Mouse (Mus musculus) heart, postnatal 0 days (tissue): ENCODE results near the gene Slain2. TPM values are rescaled to one million over a fixed set of nuclear protein-coding genes. Genes with fewer than 3 reads are reported as not detected.

ENCODE experiments used
- ATAC-seq: fragments of 200-750 bp; cut with Nextera tagmentation; 2 replicates; pipeline ENCODE4 v1.8.0; 2017; ENCODE audit warnings: low read depth, moderate number of reproducible peaks, moderate library complexity; ENCODE audit not compliant: insufficient read depth
- DNase-seq: peaks from one replicate; pipeline ENCODE4 v3.0.0-alpha.2; 2016; ENCODE audit warnings: low spot score
- H3K27ac ChIP-seq: fragments of 300-500 bp; sonication (generic); 2 replicates; pipeline ENCODE4 v1.5.1; 2014; ENCODE audit warnings: low read depth, mild to moderate bottlenecking
- H3K27me3 ChIP-seq: fragments of 300-500 bp; sonication (generic); 2 replicates; pipeline ENCODE4 v1.6.1; 2014; ENCODE audit warnings: low read length, mixed read lengths; ENCODE audit not compliant: control insufficient read depth, insufficient read depth
- H3K36me3 ChIP-seq: fragments of 300-500 bp; sonication (generic); replicated peaks from 2 replicates; pipeline ENCODE4 v1.6.1; 2014; ENCODE audit warnings: low read length, mixed read lengths; ENCODE audit not compliant: control insufficient read depth, insufficient read depth
- H3K4me1 ChIP-seq: fragments of 300-500 bp; sonication (generic); 2 replicates; pipeline ENCODE4 v1.6.1; 2014; ENCODE audit warnings: antibody characterized with exemption; ENCODE audit not compliant: control insufficient read depth, insufficient read depth
- H3K4me2 ChIP-seq: fragments of 300-500 bp; sonication (generic); 2 replicates; pipeline ENCODE4 v1.6.1; 2014; ENCODE audit warnings: low read depth, mild to moderate bottlenecking, low read length, moderate library complexity
- H3K4me3 ChIP-seq: fragments of 300-500 bp; sonication (generic); 2 replicates; pipeline ENCODE4 v1.5.1; 2014; ENCODE audit warnings: low read depth, low read length
- H3K9ac ChIP-seq: fragments of 300-500 bp; sonication (generic); replicated peaks from 2 replicates; pipeline ENCODE4 v1.6.1; 2014; ENCODE audit warnings: low read depth, low read length, mixed read lengths
- H3K9me3 ChIP-seq: fragments of 300-500 bp; sonication (generic); replicated peaks from 2 replicates; pipeline ENCODE4 v1.6.1; 2016; ENCODE audit warnings: low read length; ENCODE audit not compliant: control insufficient read depth
- CTCF ChIP-seq: IDR thresholded peaks from 2 replicates; pipeline ENCODE4 v1.5.1; 2016; ENCODE audit warnings: antibody characterized with exemption, control low read depth, low read depth
- EP300 ChIP-seq: IDR thresholded peaks from 2 replicates; pipeline ENCODE4 v1.6.1; 2016; ENCODE audit warnings: antibody characterized with exemption, low read depth
- WGBS: fragments of 180-500 bp; shearing (Covaris S2); extraction: QIAGEN DNeasy Blood & Tissue Kit; methylation state at CpG from one replicate; pipeline ENCODE4 v1.1.7; 2014; 5-methylcytosine and 5-hydroxymethylcytosine counted together
- polyA plus RNA-seq: library from polyadenylated mRNA; unstranded; fragments of >200 nt; fragmentation: Nextera tagmentation; extraction: Ambion mirVana; gene quantifications from 2 replicates; pipeline ENCODE4 v1.2.1, GENCODE M21; 2015
- total RNA-seq: library from RNA; depleted of rRNA; stranded (reverse); fragments of >200 nt; gene quantifications from 2 replicates; pipeline ENCODE4 v1.2.3, GENCODE M21; 2014; ENCODE audit warnings: low replicate concordance

The Slain2 gene
- total and polyA plus RNA-seq, 2 experiments from 2014 or later, result 19.8 to 80.9 TPM

DNA sequence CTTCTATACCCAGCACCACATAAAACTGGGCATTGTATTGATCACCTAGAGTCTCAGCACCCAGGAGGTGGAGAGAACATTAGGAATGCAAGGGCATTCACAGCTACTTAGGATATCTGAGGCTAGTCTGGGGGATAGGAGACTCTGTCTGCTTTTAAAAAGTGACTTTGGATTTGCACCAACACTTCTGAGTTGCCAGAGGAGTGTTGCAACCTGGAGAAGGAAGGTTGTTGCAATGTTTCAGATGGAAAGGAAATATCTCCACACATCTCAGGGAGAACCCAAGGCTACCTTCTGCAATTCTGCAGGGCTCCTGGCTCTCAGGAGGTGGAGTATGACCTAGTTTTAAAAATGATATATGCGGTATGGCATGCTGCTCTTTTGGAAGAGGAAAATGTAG is 3.7 kb upstream of the Slain2 start:
- Histone ChIP-seq H3K4me1 (peaks cover 35% of the 10 kb centered on the region), H3K9ac (no peak overlapping the region), H3K36me3 (no peaks in the 10 kb centered on the region), H3K9me3 (no peaks in the 10 kb centered on the region), H3K27ac (no peak overlapping the region; the same call in 1 of the 2 replicates), H3K4me3 (no peak overlapping the region), H3K4me2 (no peak overlapping the region), H3K27me3 (no peaks in the 10 kb centered on the region)
- 81% methylated on average over 1 of the region's 1 CpGs for WGBS
- TF ChIP-seq EP300 (no peak), CTCF (no peak)
- no peak for DNase-seq
- no peak for ATAC-seq

DNA sequence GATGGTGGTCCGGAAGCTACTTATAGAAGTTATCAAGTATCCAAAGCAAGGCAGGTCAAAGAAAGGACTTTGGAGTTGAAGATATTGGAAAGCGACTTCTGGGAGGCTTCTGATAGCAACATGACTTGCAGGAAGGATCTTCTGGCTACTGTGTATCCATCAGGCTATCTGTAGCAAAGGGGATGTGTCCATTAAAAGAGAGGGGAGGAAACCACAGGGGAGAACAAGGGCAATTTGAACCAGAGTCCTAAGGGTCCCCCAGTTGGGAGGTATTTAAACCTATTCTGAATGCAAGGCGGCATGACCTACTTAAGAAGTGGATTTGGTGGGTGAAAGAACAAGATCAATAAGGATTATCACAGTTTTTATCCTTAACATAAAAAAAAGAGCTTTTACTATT is 2.8 kb upstream of the Slain2 start:
- H3K4me3 ChIP-seq, result no peak overlapping the region
- H3K27me3 ChIP-seq, result no peaks in the 10 kb centered on the region
- no peaks in the 10 kb centered on the region for H3K9me3 ChIP-seq
- 80% methylated on average over 3 of the region's 3 CpGs for WGBS
- no peaks in the 10 kb centered on the region for H3K36me3 ChIP-seq
- no peak for DNase-seq
- H3K4me1 ChIP-seq, result peaks cover 32% of the 10 kb centered on the region
- no peak for ATAC-seq
- no peak overlapping the region for H3K27ac ChIP-seq
- H3K9ac ChIP-seq, result no peak overlapping the region
- TF ChIP-seq CTCF, result no peak
- TF ChIP-seq EP300, result no peak
- H3K4me2 ChIP-seq, result no peak overlapping the region

DNA sequence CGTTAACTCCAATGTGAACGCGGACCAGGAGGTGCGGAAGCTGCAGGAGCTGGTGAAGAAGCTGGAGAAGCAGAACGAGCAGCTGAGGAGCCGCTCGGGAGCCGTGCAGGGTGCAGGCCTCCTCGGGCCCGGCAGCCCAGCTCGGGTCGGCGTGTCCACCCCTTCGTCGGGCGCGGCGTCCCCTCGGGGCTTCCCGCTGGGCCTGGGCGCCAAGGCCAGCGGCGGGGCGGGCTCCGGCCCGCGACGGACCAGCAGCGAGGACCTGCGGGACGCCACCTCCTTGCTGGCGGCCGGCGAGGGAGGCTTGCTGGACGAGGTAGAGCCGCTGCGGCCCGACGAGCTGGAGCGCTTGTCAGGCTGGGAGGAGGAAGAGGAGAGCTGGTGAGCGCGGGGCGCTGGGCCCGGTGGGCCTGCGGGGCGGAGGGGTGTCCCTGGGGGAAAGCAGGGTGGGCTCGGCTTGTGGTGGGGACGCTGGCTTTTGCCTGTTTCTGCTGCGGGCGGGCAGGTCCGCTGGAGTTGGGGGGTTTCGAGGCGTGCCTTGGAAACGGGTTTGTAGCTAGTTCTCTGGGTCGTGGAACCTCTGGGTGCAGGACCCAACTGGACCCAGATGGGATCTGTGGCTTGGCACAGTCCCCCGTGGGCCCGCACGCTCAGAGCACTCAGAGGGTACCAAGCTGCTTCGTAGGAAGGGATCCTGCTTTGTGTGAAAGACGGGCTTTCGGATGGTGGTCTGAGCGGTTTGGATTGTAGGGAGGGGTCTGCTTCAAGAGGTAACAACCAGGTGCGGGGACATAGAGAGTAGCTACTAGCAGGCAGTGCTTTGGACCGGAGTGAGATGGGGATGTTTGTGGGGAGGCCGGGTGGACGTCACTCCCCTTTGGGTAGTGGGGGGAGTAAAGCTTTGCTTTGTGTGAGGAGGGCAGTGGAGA is 793 bp downstream of the Slain2 start:
- TF ChIP-seq EP300 (no peak), CTCF (no peak)
- peak overlapping the region; percentile 99 for H3K9ac ChIP-seq
- peak overlapping the region; percentile 95 for H3K4me3 ChIP-seq
- peak overlapping the region; percentile 80 for H3K4me2 ChIP-seq
- no peaks in the 10 kb centered on the region for H3K27me3 ChIP-seq
- ATAC-seq (peak; percentile 18), DNase-seq (peak; percentile 54)
- peaks cover 42% of the 10 kb centered on the region for H3K4me1 ChIP-seq
- no peaks in the 10 kb centered on the region for H3K9me3 ChIP-seq
- H3K27ac ChIP-seq, result peak overlapping the region; percentile 99
- H3K36me3 ChIP-seq, result no peaks in the 10 kb centered on the region
- under 1% methylated on average over 64 of the region's 66 CpGs for WGBS

DNA sequence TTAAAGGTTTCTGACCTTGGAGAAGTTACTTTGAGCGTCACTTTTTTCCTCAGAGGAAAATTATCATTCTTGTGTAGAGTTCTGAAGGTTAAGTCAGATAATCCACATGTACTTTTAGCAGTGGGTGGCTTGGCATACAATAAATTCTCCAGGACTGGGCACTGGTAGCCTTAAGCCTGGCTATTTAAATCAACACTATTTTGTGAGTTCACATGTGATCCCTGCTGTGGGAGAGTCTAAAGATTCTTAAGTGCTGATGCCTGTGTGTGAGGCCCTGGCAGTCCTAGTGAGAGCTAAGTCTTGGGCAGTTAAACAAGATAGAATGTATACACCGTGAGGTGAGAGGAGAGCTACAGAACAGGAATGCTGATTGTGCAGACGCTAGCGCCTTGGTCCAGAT is 1.9 kb downstream of the Slain2 start:
- peak; percentile 59 for DNase-seq
- no peaks in the 10 kb centered on the region for H3K36me3 ChIP-seq
- H3K4me1 ChIP-seq, result peaks cover 40% of the 10 kb centered on the region
- H3K9me3 ChIP-seq, result no peaks in the 10 kb centered on the region
- no peak for TF ChIP-seq CTCF
- H3K4me2 ChIP-seq, result peak overlapping the region; percentile 80
- no peaks in the 10 kb centered on the region for H3K27me3 ChIP-seq
- ATAC-seq, result no peak
- 14% methylated on average over 4 of the region's 4 CpGs for WGBS
- H3K4me3 ChIP-seq, result peak overlapping the region; percentile 95
- H3K27ac ChIP-seq, result peak overlapping the region; percentile 99
- H3K9ac ChIP-seq, result peak overlapping the region; percentile 99

DNA sequence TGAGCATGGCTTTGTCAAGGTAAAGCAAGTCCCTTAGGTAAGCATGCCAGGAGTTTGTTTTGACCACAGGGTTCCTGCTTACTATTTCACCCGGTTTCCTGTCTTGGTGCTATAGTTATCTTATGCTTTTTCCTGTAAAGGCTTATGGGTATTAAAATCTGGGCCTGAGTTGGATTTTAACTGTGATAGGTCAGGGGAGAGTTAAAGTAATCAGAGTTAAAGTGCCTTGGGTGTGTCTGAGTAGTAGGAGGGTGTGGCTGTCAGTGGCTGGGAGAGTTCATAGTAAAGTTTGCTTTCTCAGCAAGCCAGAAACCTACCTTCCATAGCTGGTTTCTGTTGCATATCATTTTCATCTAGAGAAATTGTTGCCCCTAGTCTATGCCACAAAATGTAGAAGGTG is 2.7 kb downstream of the Slain2 start:
- Histone ChIP-seq H3K4me1 (peaks cover 42% of the 10 kb centered on the region), H3K4me2 (peak overlapping the region; percentile 80), H3K9me3 (no peaks in the 10 kb centered on the region), H3K9ac (peak overlapping the region; percentile 99; the same call in 1 of the 2 replicates), H3K36me3 (no peaks in the 10 kb centered on the region), H3K27ac (peak overlapping the region; percentile 99), H3K27me3 (no peaks in the 10 kb centered on the region), H3K4me3 (peak overlapping the region; percentile 95)
- TF ChIP-seq EP300 (no peak), CTCF (no peak)
- 17% methylated on average over 1 of the region's 1 CpGs for WGBS
- ATAC-seq (no peak), DNase-seq (no peak)
